Mouse (Mus musculus) bone marrow macrophage, adult 2 months (primary cell): ENCODE measurements around the gene Cers3.

Source experiments
- CTCF ChIP-seq: IDR thresholded peaks from 2 replicates; pipeline ENCODE4 v1.5.1; 2012; ENCODE audit warnings: low read depth, mild to moderate bottlenecking, low read length, moderate library complexity
- POLR2A ChIP-seq: IDR thresholded peaks from 2 replicates; pipeline ENCODE4 v1.6.1; 2012; ENCODE audit warnings: mild to moderate bottlenecking, low read depth, low read length, borderline replicate concordance

- TF ChIP-seq CTCF (no peak), POLR2A (no peak)
These were observed 8.3 kb upstream of the Cers3 start for GRCm38 (mm10) chr7:66734993-66735392.
